Mouse (Mus musculus) kidney, embryonic 14.5 days (tissue): ENCODE measurements at regions not wholly inside any gene's neighbourhood (a gene's known extent, or its start where the extent isn't known, plus 50 kb on each side); places are given as distances from the start of the nearest gene placed in this dataset.

Source experiments
- ATAC-seq: fragments of 200-750 bp; cut with Nextera tagmentation; 2 replicates; pipeline ENCODE4 v1.8.0; 2017; ENCODE audit warnings: moderate number of reproducible peaks, mild to moderate bottlenecking, moderate TSS enrichment, moderate library complexity; ENCODE audit not compliant: low FRiP score, low TSS enrichment
- H3K27ac ChIP-seq: fragments of 300-500 bp; sonication (generic); 2 replicates; pipeline ENCODE4 v1.5.1; 2014; ENCODE audit warnings: low read depth, mild to moderate bottlenecking, low read length, moderate library complexity, mixed read lengths
- H3K27me3 ChIP-seq: fragments of 300-500 bp; sonication (generic); 2 replicates; pipeline ENCODE4 v1.6.1; 2014; ENCODE audit warnings: mild to moderate bottlenecking, low read length; ENCODE audit not compliant: control insufficient read depth, insufficient read depth
- H3K36me3 ChIP-seq: fragments of 300-500 bp; sonication (generic); 2 replicates; pipeline ENCODE4 v1.6.1; 2014; ENCODE audit warnings: low read length, mixed read lengths; ENCODE audit not compliant: control insufficient read depth, insufficient read depth
- H3K4me1 ChIP-seq: fragments of 300-500 bp; sonication (generic); 2 replicates; pipeline ENCODE4 v1.6.1; 2014; ENCODE audit warnings: low read length, mixed read lengths; ENCODE audit not compliant: control insufficient read depth, insufficient read depth
- H3K4me2 ChIP-seq: fragments of 300-500 bp; sonication (generic); replicated peaks from 2 replicates; pipeline ENCODE4 v1.6.1; 2014; ENCODE audit warnings: low read depth, mild to moderate bottlenecking, low read length
- H3K4me3 ChIP-seq: fragments of 300-500 bp; sonication (generic); 2 replicates; pipeline ENCODE4 v1.5.1; 2014; ENCODE audit warnings: mild to moderate bottlenecking, low read length
- H3K9ac ChIP-seq: fragments of 300-500 bp; sonication (generic); 2 replicates; pipeline ENCODE4 v1.6.1; 2014; ENCODE audit warnings: low read depth, mild to moderate bottlenecking, low read length, moderate library complexity
- H3K9me3 ChIP-seq: fragments of 300-500 bp; sonication (generic); 2 replicates; pipeline ENCODE4 v1.6.1; 2016; ENCODE audit warnings: low read length; ENCODE audit not compliant: control insufficient read depth
- WGBS: fragments of 180-500 bp; shearing (Covaris S2); extraction: QIAGEN DNeasy Blood & Tissue Kit; methylation state at CpG from one replicate; pipeline ENCODE4 v1.1.7; 2014; 5-methylcytosine and 5-hydroxymethylcytosine counted together

DNA sequence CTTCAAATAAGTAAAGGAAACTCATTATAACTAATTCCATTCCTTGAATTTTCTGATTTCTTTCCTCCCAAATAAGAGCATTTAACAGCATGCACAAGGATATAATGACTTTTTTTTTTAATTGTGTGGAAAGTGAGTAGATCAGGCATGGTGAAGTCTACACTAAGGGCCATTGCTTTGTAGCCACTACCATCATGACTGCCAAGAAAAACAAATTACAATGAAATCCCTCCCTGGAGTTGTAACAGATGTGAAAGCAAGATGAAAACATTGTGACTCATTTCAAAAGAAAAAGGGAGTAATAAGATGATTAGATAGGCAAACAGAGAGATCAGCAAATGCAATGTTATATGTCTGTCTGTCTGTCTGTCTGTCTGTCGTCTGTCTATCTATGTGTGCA is 106.6 kb downstream of the Arl4a start:
- Histone ChIP-seq H3K4me3 (no peak overlapping the region), H3K27me3 (no peaks in the 10 kb centered on the region), H3K9me3 (no peaks in the 10 kb centered on the region), H3K27ac (no peak overlapping the region), H3K36me3 (no peaks in the 10 kb centered on the region), H3K4me2 (no peak overlapping the region), H3K4me1 (no peaks in the 10 kb centered on the region), H3K9ac (no peak overlapping the region)
- WGBS: 74% methylated on average over 1 of the region's 1 CpGs
- no peak for ATAC-seq

DNA sequence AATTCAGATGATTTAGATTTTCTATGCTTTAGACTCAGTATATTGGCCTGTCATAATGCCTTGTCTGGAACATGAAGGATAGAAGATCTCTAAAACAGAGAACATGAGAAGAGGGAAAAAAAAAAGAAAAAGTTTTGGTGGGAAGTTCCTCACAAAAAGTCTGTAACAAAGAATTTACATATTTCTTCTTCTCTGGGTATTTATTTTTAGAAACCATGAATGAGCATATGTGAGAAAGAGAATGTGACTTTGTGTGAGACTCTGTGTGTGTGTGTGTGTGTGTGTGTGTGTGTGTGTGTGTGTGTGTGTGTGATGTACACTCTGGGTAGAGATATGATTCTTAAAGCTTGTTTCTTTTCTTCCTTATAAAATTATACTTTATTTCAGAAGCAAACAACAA is 109.9 kb downstream of the Arl4a start:
- Histone ChIP-seq H3K9me3 (no peaks in the 10 kb centered on the region), H3K27ac (no peak overlapping the region), H3K4me3 (no peak overlapping the region), H3K27me3 (no peaks in the 10 kb centered on the region), H3K36me3 (no peaks in the 10 kb centered on the region), H3K4me1 (no peaks in the 10 kb centered on the region), H3K4me2 (no peak overlapping the region), H3K9ac (no peak overlapping the region)
- ATAC-seq: no peak

DNA sequence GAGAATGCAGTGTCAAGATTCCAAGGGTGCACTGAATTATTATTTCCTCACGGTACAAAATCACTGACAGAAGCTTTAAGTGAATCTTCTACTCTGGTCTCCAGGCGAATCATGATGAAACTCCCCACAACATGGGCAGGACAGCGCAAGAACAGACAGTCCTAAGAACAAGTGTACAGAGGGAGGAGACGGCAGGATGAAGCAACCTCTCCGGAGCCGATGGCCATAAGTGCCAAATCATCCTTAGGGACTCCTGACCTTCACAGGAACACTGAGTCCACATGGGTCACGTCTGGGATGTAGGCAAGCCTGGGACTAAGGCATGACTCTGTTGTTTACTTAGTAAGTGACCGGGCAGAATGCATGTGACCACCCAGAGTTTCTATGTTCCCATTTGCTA is 110.8 kb downstream of the Arl4a start:
- Histone ChIP-seq H3K4me1 (no peaks in the 10 kb centered on the region), H3K27ac (no peak overlapping the region), H3K36me3 (no peaks in the 10 kb centered on the region), H3K4me2 (no peak overlapping the region), H3K4me3 (no peak overlapping the region), H3K9me3 (no peaks in the 10 kb centered on the region), H3K27me3 (no peaks in the 10 kb centered on the region), H3K9ac (no peak overlapping the region)
- no peak for ATAC-seq
- WGBS: 74% methylated on average over 8 of the region's 8 CpGs

DNA sequence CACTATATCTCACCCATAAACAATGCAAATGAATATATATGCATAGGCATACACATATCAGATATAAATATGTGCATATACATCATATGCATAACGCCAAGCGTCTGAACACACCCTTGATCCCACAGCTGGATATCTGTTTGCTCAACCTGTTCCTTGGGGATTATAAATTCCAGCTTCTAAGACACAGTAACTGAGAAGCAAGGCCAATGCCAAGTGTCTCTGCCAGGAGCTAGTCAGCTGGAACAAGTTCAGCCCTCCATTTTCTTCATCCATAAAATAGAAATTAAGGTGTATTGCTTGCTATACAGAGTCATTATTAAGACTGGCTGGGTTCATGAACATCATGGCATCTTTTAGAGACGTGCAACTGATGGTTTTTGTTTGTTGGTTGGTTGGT is 116.3 kb downstream of the Arl4a start:
- no peak for ATAC-seq
- Histone ChIP-seq H3K36me3 (no peaks in the 10 kb centered on the region), H3K4me3 (no peak overlapping the region), H3K9me3 (no peaks in the 10 kb centered on the region), H3K9ac (no peak overlapping the region), H3K27ac (no peak overlapping the region), H3K4me2 (no peak overlapping the region), H3K27me3 (no peaks in the 10 kb centered on the region), H3K4me1 (no peaks in the 10 kb centered on the region)
- WGBS: 88% methylated on average over 3 of the region's 3 CpGs

DNA sequence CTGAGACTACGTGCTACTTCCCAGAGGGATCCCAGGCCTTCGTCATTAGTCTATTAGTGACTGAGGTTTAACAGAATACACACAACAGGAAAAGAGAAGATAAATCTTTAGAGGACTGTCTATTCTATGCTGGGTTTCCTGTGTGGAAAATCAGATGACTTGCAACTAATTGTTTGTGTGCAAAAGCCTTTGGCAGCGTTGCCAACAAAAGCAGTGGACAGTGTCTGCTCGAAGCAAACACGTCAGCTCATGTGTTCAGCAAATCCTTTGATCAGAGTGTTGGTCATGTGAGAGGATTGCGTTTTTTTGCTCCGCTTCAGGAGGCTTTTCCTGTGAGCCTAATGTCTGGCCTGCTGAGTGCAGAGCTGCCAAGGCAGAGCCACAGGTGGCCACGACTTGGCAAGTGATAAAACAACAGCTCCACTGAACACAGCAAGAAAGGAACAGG is 117.3 kb downstream of the Arl4a start:
- Histone ChIP-seq H3K4me3 (no peak overlapping the region), H3K36me3 (no peaks in the 10 kb centered on the region), H3K9me3 (no peaks in the 10 kb centered on the region), H3K4me2 (no peak overlapping the region), H3K4me1 (no peaks in the 10 kb centered on the region), H3K27ac (no peak overlapping the region), H3K9ac (no peak overlapping the region), H3K27me3 (no peaks in the 10 kb centered on the region)
- peak; percentile 88 for ATAC-seq
- 21% methylated on average over 8 of the region's 8 CpGs for WGBS

- no peak overlapping the region for H3K27ac ChIP-seq
- no peak overlapping the region for H3K4me3 ChIP-seq
- ATAC-seq: no peak
- no peaks in the 10 kb centered on the region for H3K4me1 ChIP-seq
- no peak overlapping the region for H3K9ac ChIP-seq
- 92% methylated on average over 2 of the region's 2 CpGs for WGBS
- no peaks in the 10 kb centered on the region for H3K9me3 ChIP-seq
- no peaks in the 10 kb centered on the region for H3K36me3 ChIP-seq
- H3K27me3 ChIP-seq: no peaks in the 10 kb centered on the region
- no peak overlapping the region for H3K4me2 ChIP-seq
These were observed 117.9 kb downstream of the Arl4a start for GRCm38 (mm10) chr12:39919909-39920308.

GRCm38 (mm10) chr12:39888493-39888892 is 149.3 kb downstream of the Arl4a start:
- Histone ChIP-seq H3K36me3 (no peaks in the 10 kb centered on the region), H3K9me3 (no peaks in the 10 kb centered on the region), H3K4me2 (no peak overlapping the region), H3K4me3 (no peak overlapping the region), H3K27ac (no peak overlapping the region), H3K27me3 (no peaks in the 10 kb centered on the region), H3K9ac (no peak overlapping the region), H3K4me1 (no peaks in the 10 kb centered on the region)
- ATAC-seq: no peak
- 62% methylated on average over 5 of the region's 5 CpGs for WGBS

- ATAC-seq: no peak
- no peaks in the 10 kb centered on the region for H3K4me1 ChIP-seq
- H3K9ac ChIP-seq: no peak overlapping the region
- H3K4me3 ChIP-seq: no peak overlapping the region
- H3K4me2 ChIP-seq: no peak overlapping the region
- H3K36me3 ChIP-seq: no peaks in the 10 kb centered on the region
- no peaks in the 10 kb centered on the region for H3K27me3 ChIP-seq
- no peak overlapping the region for H3K27ac ChIP-seq
- H3K9me3 ChIP-seq: no peaks in the 10 kb centered on the region
- WGBS: 55% methylated on average over 3 of the region's 3 CpGs
These were observed 152.5 kb downstream of the Arl4a start for GRCm38 (mm10) chr12:39885366-39885765.

- Histone ChIP-seq H3K4me3 (no peak overlapping the region), H3K9ac (no peak overlapping the region), H3K27me3 (no peaks in the 10 kb centered on the region), H3K9me3 (no peaks in the 10 kb centered on the region), H3K27ac (no peak overlapping the region), H3K4me2 (no peak overlapping the region), H3K36me3 (no peaks in the 10 kb centered on the region), H3K4me1 (no peaks in the 10 kb centered on the region)
- no peak for ATAC-seq
- WGBS: 74% methylated on average over 1 of the region's 1 CpGs
These were observed 157.5 kb downstream of the Arl4a start for GRCm38 (mm10) chr12:39880309-39880708.

DNA sequence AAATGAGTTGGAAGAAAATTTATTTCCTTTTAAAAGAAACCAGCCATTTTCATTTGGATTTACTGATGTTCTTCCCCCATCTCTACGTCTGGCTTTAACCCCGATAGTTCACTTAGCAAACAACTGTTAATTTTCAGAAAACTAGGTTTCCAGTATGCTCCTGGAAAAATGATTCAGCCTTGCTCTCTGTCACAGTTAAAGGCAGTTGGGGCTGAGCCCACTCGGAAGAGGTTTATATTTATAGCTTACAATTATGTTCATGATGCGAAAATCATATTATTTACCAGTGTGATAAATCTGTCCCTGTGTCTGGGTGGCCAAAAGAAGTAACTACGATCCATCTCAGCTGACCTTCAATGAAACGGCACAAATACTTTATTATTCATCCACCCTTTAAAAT is 163.9 kb downstream of the Arl4a start:
- Histone ChIP-seq H3K9ac (no peak overlapping the region), H3K4me1 (no peaks in the 10 kb centered on the region), H3K4me2 (no peak overlapping the region), H3K36me3 (no peaks in the 10 kb centered on the region), H3K4me3 (no peak overlapping the region), H3K9me3 (no peaks in the 10 kb centered on the region), H3K27me3 (no peaks in the 10 kb centered on the region), H3K27ac (no peak overlapping the region)
- peak; percentile 64; the same call in 1 of the 2 replicates for ATAC-seq
- WGBS: 61% methylated on average over 6 of the region's 6 CpGs
